Mouse (Mus musculus) heart, embryonic 14.5 days (tissue): ENCODE data around the gene Zfp30. TPM values are rescaled to one million over a fixed set of nuclear protein-coding genes. Genes with fewer than 3 reads are reported as not detected.

Experiments
- ATAC-seq: fragments of 200-750 bp; cut with Nextera tagmentation; 2 replicates; pipeline ENCODE4 v1.8.0; 2017; ENCODE audit warnings: low read depth, moderate TSS enrichment; ENCODE audit not compliant: insufficient number of reproducible peaks, insufficient read depth, low FRiP score
- H3K27ac ChIP-seq, 2 experiments: fragments of 200-500 bp in 1 of 2; fragments of 300-500 bp in 1 of 2; sonication (generic) in 1 of 2; replicated peaks in 1 of 2; 2 replicates each; pipeline ENCODE4 v1.5.1; 2012 to 2014; ENCODE audit warnings: low read depth in 2 of 2, low read length in 2 of 2, control low read depth in 1 of 2, mild to moderate bottlenecking in 1 of 2, mixed read lengths in 1 of 2; ENCODE audit not compliant: control insufficient read depth in 1 of 2, insufficient read depth in 1 of 2
- H3K27me3 ChIP-seq: fragments of 300-500 bp; sonication (generic); 2 replicates; pipeline ENCODE4 v1.6.1; 2014; ENCODE audit warnings: mild to moderate bottlenecking, low read length, control low read depth; ENCODE audit not compliant: control insufficient read depth, insufficient read depth
- H3K36me3 ChIP-seq: fragments of 300-500 bp; sonication (generic); 2 replicates; pipeline ENCODE4 v1.6.1; 2014; ENCODE audit warnings: mild to moderate bottlenecking, control low read depth, low read length, mixed read lengths; ENCODE audit not compliant: control insufficient read depth, insufficient read depth
- H3K4me1 ChIP-seq, 2 experiments: fragments of 200-500 bp in 1 of 2; fragments of 300-500 bp in 1 of 2; sonication (generic) in 1 of 2; 2 replicates each; pipeline ENCODE4 v1.6.1; 2012 to 2014; ENCODE audit warnings: low read length in 2 of 2, control low read depth in 1 of 2, mixed read lengths in 1 of 2; ENCODE audit not compliant: control insufficient read depth in 2 of 2, insufficient read depth in 2 of 2
- H3K4me2 ChIP-seq: fragments of 300-500 bp; sonication (generic); 2 replicates; pipeline ENCODE4 v1.6.1; 2014; ENCODE audit warnings: mild to moderate bottlenecking, low read length
- H3K4me3 ChIP-seq, 2 experiments: fragments of 200-500 bp in 1 of 2; fragments of 300-500 bp in 1 of 2; sonication (generic) in 1 of 2; 2 replicates each; pipeline ENCODE4 v1.5.1; 2012 to 2014; ENCODE audit warnings: low read length in 2 of 2, mild to moderate bottlenecking in 2 of 2, control low read depth in 1 of 2, low read depth in 1 of 2, moderate library complexity in 1 of 2; ENCODE audit not compliant: control insufficient read depth in 1 of 2, insufficient read depth in 1 of 2
- H3K9ac ChIP-seq: fragments of 300-500 bp; sonication (generic); 2 replicates; pipeline ENCODE4 v1.6.1; 2014; ENCODE audit warnings: mild to moderate bottlenecking, low read length
- H3K9me3 ChIP-seq: fragments of 300-500 bp; sonication (generic); 2 replicates; pipeline ENCODE4 v1.6.1; 2016; ENCODE audit warnings: low read length, control low read depth; ENCODE audit not compliant: control insufficient read depth
- WGBS: fragments of 180-500 bp; shearing (Covaris S2); extraction: QIAGEN DNeasy Blood & Tissue Kit; methylation state at CpG from one replicate; pipeline ENCODE4 v1.1.7; 2014; 5-methylcytosine and 5-hydroxymethylcytosine counted together
- polyA plus RNA-seq: library from polyadenylated mRNA; unstranded; fragments of >200 nt; fragmentation: Nextera tagmentation; extraction: Ambion mirVana; gene quantifications from 2 replicates; pipeline ENCODE4 v1.2.1, GENCODE M21; 2014

The Zfp30 gene
- 6.5 and 6.6 TPM in 2 replicates for polyA plus RNA-seq

DNA sequence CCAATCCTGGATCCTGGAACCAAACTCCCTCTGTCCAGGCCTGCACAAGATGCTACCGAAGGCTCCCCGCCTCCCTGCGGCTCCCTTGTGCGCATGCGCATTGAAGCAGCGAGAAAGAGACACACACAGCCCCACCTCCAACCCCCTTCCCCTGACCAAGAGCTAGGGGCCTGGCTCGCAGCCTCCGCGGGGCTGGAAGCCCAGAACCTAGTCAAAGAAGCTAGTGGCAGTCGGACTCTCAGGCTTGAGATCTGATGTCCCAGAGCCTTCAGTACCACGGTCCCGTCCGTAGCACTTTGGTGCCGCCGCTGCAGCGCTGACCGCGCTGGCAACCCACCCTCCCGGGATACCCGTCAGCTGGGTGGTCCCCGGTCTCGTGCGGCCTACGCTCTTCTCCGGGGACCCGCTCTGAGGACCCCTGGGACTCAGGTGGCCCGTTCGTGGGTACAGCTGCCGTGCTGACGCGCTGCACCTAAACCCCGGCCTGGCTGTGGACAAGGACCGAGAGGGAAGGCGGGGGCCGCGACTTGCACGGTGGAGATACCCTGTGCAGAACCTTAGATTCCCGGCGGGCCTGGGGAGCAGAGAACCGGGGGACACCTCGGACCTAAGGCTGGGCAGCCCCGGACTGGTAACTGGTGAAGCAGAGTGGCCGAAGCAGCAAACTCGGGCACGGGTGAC is at the start of gene Zfp30:
Gene Zfp30, plus strand, starts transcription at position 128 of the 681 bp plus-strand sequence.
- Histone ChIP-seq H3K4me1 (peaks cover 6 to 19% of the 10 kb centered on the region in 2 experiments), H3K27me3 (no peaks in the 10 kb centered on the region), H3K9me3 (no peaks in the 10 kb centered on the region), H3K4me2 (peak within 1 kb of the TSS; percentile 76), H3K9ac (peak within 1 kb of the TSS; percentile 87), H3K27ac (peak within 1 kb of the TSS; percentile 84 to 87), H3K36me3 (peaks cover 20% of the 10 kb centered on the region), H3K4me3 (peak within 1 kb of the TSS; percentile 74 to 88)
- ATAC-seq = peak; percentile 93
- under 1% methylated on average over 43 of the region's 45 CpGs for whole genome bisulfite sequencing

DNA sequence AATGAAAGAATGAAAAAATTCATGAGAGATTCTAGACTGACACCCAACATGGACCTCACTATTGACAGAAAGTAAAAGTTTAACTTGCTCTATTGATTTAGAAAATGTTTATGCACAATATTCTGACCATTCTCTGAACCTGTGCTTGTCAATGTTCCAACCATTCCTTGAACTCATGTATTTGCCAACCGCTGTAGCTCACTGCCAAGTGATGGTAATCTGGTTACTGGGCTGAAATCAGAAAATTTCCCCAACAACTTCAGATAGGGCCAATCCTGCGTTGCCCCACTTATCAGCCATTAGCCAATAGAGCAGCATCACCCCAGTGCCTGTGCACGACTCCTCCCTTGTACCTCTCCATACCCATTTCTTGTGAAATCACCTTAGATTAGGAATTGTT is 41.5 kb upstream of the Zfp30 start:
- H3K36me3 ChIP-seq = no peaks in the 10 kb centered on the region
- peaks cover 14% of the 10 kb centered on the region; the same call in 1 of the 2 replicates for H3K9me3 ChIP-seq
- no peak overlapping the region for H3K4me3 ChIP-seq
- WGBS = 76% methylated on average over 3 of the region's 3 CpGs
- H3K4me1 ChIP-seq = no peaks in the 10 kb centered on the region
- no peaks in the 10 kb centered on the region for H3K27me3 ChIP-seq
- H3K9ac ChIP-seq = no peak overlapping the region
- no peak overlapping the region for H3K4me2 ChIP-seq
- no peak overlapping the region for H3K27ac ChIP-seq
- ATAC-seq = no peak

DNA sequence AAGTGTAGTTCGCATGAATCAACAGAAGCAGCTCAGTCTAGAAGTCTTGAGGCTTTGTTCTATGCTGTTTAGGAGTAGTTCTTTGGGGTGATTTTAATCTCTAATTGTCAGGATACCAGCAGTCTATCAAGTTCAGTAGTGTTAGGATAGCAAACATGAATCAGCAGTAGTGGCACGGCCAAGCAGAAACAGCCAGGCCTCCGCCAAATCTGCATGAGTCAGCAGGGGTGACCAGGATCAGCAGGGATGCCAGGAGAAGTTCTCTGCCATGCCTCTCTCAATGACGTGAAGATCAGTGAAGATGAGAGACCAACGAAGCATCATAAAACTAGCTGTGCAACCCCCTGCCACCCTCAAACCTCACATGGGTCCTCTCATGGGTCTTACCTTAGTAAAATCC is 23.3 kb upstream of the Zfp30 start:
- no peaks in the 10 kb centered on the region for H3K36me3 ChIP-seq
- ATAC-seq = no peak
- 84% methylated on average over 5 of the region's 5 CpGs for WGBS

DNA sequence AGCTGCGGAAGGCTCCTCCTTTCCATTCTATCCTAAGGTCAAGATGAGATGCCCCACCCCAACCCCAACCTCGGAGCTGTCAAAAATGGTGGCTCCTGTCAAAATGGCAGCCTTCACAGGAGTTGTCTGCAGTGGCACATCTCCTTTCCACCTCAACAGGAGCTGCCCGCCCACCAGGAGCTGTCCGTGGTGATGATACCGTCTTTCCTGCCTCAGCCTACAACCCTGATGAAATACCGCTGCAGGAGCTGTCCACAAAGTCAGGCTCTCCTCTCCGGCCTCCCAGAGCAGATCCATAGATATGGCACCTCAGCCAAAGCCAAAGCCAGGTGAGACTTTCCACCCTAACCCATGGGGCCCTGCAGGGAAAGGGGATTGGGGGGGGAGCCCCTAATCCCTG is 19.1 kb upstream of the Zfp30 start:
- ATAC-seq = no peak
- H3K9me3 ChIP-seq = no peaks in the 10 kb centered on the region; the same call in 1 of the 2 replicates
- H3K4me3 ChIP-seq = no peak overlapping the region
- no peaks in the 10 kb centered on the region for H3K27me3 ChIP-seq
- WGBS = 68% methylated on average over 7 of the region's 7 CpGs
- H3K9ac ChIP-seq = no peak overlapping the region
- H3K4me1 ChIP-seq = peaks cover 0 to 11% of the 10 kb centered on the region in 2 experiments; a peak in 2 of 4 replicates
- no peaks in the 10 kb centered on the region for H3K36me3 ChIP-seq
- H3K4me2 ChIP-seq = no peak overlapping the region
- no peak overlapping the region for H3K27ac ChIP-seq

More for the DNA sequence above, 23.3 kb upstream of the Zfp30 start:
- no peaks in the 10 kb centered on the region for H3K4me1 ChIP-seq
- peaks cover 2% of the 10 kb centered on the region; the same call in 1 of the 2 replicates for H3K9me3 ChIP-seq
- no peak overlapping the region for H3K4me3 ChIP-seq
- no peak overlapping the region for H3K9ac ChIP-seq
- no peaks in the 10 kb centered on the region for H3K27me3 ChIP-seq
- H3K27ac ChIP-seq = no peak overlapping the region
- no peak overlapping the region for H3K4me2 ChIP-seq

DNA sequence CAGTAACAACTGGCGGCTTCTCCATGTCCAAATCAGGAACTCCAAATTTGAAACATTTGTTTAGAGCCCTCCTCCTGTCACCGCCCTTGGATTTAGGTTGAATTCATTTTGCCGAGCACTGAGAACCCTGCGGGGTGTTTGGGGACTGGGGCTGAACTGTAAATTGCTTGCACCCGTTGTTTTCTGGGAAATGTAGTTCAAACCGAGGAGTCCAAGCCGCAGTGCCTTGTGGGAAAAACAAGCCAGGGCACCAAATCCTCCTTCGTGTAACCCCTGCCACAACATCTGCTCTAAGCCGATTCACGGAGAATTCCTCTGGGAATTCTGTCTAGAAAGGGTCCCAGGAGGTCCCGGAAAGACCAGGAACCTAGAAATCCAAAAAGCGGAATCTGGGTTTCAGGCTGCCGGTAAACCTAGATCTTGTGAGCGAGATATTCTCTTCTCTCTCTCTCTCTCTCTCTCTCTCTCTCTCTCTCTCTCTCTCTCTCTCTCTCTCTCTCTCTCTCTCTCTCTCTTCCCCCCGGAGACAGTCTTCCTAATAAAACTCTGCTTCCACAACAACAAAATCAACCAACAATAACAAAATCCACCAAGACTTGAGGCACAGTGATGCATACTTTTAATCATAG is 16.6 kb upstream of the Zfp30 start:
- Histone ChIP-seq H3K9me3 (no peaks in the 10 kb centered on the region), H3K9ac (peak overlapping the region; percentile 73), H3K4me3 (peak overlapping the region; percentile 57 to 74), H3K4me2 (peak overlapping the region; percentile 82), H3K36me3 (peaks cover 12% of the 10 kb centered on the region), H3K27ac (peak overlapping the region; percentile 62 to 78; a peak in 3 of 4 replicates), H3K4me1 (peaks cover 0 to 12% of the 10 kb centered on the region in 2 experiments; a peak in 2 of 4 replicates), H3K27me3 (no peaks in the 10 kb centered on the region)
- 1% methylated on average over 15 of the region's 15 CpGs for WGBS
- peak; percentile 26; the same call in 1 of the 2 replicates for ATAC-seq

DNA sequence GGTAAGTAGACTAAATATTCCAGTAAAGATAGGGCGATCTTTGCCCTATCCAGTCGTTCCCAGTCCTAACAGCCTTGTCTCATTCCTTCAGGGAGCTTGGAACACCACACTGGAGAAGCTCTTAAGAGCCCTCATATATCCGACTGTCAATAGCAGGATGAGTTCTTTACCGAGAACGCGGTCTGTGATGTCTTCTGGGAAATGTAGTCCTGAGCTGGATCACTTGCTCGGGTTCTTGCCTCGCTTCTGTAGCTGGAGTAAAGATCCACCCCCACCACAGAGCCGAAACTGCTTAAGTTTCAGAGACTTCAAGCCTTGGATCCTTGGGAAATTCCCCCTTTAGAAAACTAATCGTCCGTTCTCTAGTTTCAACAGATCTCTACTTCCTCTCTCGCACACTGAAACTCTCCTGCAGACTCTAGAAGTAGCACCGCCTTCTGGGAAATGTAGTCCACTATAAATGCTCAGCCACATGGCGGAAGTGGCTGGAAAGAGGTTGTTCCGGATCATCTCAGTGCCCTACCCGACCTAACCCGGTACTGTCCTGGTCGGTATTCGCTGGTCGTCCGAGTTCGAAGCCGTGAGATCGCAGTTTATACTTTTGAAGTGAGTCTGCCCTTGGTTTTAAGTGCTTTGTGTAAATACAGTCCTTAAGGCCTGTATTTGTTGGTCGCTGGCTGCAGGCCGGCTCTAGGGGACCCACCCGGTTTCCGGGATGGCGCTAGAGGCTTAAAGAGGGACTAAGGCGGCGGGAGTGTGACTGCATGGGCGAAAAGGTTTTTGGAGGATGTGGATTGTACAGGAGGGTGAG is 15.5 kb upstream of the Zfp30 start, which contains the start of gene Zfp84:
Gene Zfp84, plus strand, starts transcription at position 463 of the 811 bp plus-strand sequence.
- H3K4me2 ChIP-seq = peak within 1 kb of the TSS; percentile 82
- WGBS = under 1% methylated on average over 32 of the region's 32 CpGs

DNA sequence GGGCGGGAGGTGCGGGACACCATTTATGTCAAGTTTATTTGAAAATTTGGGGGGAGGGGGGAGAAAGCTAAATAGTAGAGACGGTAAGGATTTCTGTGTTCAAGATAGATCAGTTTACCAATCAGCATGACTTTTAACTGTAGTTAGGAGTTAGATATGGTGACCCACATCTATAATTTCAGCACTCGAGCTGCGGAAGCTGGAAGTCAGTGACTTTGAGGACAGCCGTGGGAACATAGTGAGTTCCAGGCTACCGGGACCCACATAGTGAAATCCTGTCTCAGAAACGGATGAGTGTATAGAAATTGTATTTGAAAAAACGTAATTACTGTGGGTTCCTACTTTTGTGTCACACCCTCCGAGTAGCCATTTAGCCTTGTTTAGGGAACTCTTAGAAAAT is 14.8 kb upstream of the Zfp30 start:
- Histone ChIP-seq H3K36me3 (peaks cover 28% of the 10 kb centered on the region), H3K4me2 (peak overlapping the region; percentile 82), H3K4me3 (peak overlapping the region; percentile 74 to 92), H3K9me3 (no peaks in the 10 kb centered on the region), H3K4me1 (peaks cover 4 to 12% of the 10 kb centered on the region in 2 experiments; a peak in 3 of 4 replicates), H3K27me3 (no peaks in the 10 kb centered on the region), H3K27ac (peak overlapping the region; percentile 72 to 78; a peak in 3 of 4 replicates), H3K9ac (peak overlapping the region; percentile 79)
- ATAC-seq = no peak
- WGBS = 4% methylated on average over 10 of the region's 10 CpGs

More for the DNA sequence above, 15.5 kb upstream of the Zfp30 start, which contains the start of gene Zfp84:
- peak within 1 kb of the TSS; percentile 79 for H3K9ac ChIP-seq
- H3K4me1 ChIP-seq = peaks cover 2 to 12% of the 10 kb centered on the region in 2 experiments; a peak in 2 of 4 replicates
- no peaks in the 10 kb centered on the region for H3K9me3 ChIP-seq
- H3K4me3 ChIP-seq = peak within 1 kb of the TSS; percentile 74 to 92
- peak within 1 kb of the TSS; percentile 78 to 91 for H3K27ac ChIP-seq
- peak; percentile 89 for ATAC-seq
- H3K36me3 ChIP-seq = peaks cover 22% of the 10 kb centered on the region
- no peaks in the 10 kb centered on the region for H3K27me3 ChIP-seq
